Mouse (Mus musculus): Measurements from ENCODE around the gene Erp29.

DNA sequence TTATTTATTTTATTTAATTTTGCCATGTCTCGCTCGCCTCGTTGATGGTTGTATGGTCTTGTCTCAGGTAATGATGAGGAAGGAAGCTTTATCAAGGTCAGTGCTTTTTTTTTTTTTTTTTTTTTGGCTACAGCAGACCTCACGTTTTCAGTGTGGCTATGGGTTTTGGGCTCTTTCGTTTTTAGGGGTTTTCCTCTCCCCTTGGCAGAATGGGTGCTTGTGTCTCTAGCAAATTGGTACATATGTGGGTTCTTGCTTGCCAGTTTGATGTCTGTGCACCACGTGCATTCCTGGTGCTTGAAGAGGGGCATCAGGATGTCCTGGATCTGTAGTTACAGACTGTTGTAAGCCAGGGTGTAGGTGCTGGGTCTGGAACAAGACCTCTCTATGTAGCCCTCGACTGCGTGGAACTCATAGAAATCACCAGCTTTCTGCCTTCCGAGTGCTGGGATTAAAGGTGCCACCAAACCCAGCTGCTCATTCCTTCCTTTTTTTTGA, 53.3 kb downstream of the Erp29 start:
- no peak for TF ChIP-seq CTCF (IDR thresholded peaks at IDR 0.05)
- no peak for TF ChIP-seq POLR2A (IDR thresholded peaks at IDR 0.05; ENCODE audit: insufficient read depth, low read depth, low read length)
